Mouse (Mus musculus) thymus, postnatal 4 days (tissue): ENCODE results near the gene Neil1.

Experiments
- DNase-seq: peaks from one replicate; pipeline ENCODE4 v3.0.0; 2021

The Neil1 gene

GRCm38 (mm10) chr9:57148144-57148878, at the start of gene Neil1:
Neil1 (minus strand) TSS chr9:57148305.
- peak; percentile 80 for DNase-seq

DNA sequence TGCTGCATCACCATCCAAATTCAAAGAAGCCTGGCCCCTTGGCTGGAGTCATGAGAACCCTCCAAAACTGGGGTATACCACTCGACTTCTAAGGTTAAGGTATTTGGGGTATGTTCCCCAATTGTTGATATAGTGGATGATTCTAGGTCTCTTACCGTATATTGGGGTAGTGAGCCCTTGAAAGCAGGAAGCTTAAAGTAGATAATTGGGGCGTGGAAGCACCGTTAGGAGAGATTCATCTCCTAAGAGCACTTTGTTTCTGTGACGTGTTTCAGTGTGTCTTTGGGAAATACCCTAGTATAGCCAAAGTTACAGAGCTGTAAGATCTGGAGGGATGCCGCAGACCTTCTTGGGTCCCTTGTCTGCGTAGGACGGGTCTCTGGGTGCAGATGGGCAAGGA, 49.3 kb upstream of the Neil1 start:
- DNase-seq: no peak

DNA sequence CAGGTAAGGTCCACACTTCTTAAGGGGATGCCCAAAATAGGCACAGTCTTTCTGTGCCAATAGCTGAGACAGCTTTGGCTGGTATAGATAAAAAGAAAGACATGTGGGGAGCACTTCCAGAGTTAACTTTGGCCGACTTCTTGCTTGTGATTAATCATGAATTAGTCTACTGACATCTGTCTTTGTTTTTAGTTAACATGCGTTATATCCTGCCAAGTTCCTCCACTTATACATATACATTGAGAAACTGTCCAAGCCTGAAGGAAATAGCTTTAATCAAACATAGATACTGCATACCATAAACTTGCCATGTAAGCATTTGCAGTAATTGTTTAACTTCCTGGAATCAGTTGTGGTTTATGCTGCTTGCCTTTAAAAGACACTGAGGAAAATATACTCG, 48.6 kb upstream of the Neil1 start:
- DNase-seq: no peak

DNA sequence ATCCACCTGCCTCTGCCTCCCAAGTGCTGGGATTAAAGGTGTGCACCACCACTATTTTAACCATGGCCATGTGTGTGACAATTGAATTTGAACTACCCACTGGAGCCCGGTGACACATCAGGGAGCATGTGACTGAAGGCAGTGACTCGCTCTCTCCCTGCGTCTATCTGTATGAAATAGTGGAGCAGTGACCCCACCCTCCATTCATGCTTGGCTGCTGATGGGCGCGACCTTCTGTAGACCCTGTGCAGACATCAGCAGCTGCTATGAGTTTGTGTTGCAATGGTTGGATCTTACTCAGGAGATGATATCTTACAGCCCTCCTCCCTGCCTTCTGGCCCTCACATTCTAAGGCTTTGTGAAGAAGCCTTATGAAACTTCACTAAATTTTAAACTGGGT, 20.3 kb upstream of the Neil1 start:
- no peak for DNase-seq

DNA sequence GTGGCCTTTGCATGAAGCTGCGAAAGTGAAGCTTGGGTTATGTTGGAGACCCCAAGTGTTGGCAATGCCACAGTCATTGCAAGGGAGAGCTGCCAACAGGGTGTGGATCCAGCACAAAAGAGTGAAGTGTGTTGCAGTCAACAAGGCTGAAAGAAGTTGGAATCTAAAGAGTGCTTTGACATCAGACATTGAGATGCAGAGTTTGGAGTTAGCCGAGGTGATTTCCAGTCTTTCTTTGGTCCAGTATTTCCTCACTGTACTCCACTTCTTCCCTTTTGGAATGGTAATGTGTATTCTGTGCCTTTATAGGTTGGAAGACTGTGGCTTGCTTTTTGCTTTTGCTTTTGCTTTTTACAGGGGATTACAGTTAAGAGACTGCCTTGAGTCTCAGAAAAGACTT, 18.1 kb upstream of the Neil1 start:
- DNase-seq: no peak

DNA sequence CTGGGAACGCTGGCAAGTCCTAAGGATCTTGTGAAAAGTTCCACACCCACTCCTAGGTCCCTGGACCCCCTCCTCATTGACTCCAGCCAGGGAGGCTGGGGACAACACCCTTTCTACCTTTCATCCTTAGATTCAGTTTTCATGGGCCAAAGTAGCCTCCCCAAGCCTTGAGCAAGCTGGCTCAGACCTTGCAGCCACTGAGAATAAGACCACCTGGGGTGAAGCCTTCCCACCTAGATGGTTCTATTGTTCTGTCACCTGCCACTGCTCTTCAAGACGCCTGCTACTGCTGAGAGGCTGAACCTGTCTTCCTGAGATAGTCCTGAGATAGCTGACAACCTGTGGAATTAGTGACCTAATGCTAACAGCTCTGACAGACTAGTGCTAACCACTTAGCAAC, 15.0 kb upstream of the Neil1 start:
- DNase-seq: no peak

- peak; percentile 7 for DNase-seq
These were observed 14.4 kb upstream of the Neil1 start for GRCm38 (mm10) chr9:57162496-57162895.

DNA sequence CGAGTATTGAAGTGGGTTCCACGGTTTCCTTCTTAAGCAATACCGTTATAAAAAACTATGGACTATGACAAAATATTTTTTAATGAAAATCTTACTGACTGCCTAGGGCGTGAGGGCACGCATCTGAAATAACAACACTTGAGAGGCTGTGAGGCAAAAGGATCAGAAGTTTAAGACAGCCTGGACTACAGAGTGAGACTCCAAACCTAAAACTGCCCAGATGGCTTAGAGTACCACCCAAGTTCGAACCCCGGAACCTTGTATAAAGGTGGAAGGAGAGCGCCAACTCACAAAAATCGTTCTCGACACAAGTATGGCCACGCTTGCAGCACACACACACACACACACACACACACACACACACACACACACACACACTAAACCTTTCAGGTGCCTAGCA, 10.4 kb upstream of the Neil1 start:
- peak; percentile 13 for DNase-seq

DNA sequence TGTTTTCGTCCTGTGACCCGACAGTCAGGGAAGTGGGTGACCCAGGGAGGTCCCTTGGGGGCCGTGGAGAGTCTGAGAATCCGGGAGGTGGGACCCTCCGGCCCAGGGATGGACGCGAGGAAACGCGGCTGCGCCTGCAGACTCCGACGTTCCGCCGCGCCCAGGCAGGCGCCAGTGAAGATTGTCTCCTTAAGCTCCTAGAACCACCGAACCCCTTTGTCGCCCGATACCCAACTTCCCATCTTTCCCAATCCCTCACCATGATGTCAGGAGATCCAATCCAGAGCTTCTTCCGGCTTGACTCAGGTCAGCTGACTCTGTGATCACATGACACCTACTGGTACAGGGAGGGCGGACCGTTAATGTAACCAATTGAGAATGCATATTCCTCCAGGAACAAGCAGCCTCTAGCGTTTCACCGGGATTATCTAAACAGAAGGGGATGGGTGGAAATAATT, 9.9 kb upstream of the Neil1 start, which contains the start of gene Commd4:
TSS of gene Commd4 (minus strand) at position 319 of the 458 bp plus-strand sequence.
- DNase-seq: peak; percentile 84

DNA sequence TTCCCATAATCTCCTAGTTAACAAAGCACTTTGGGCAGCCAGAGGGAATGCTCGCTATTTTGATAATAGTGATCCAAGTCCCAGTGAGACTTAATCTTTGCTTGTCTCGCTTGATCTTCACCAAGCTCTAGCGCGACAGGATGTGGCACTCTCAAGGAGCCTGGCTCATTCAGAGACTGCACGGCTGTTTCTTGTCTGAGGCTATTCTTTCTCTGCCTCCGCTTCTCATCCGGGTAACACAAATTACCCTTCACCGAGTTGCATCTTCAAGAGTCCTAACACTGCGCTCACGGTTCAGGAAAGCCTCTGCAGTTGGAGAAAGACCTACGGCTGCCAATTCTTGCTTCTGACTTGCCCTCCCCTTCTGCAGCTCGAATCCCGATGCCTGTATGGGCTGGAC, 9.4 kb upstream of the Neil1 start:
- DNase-seq: peak; percentile 53

- peak; percentile 14 for DNase-seq
These were observed 8.7 kb upstream of the Neil1 start for GRCm38 (mm10) chr9:57156823-57157222.

GRCm38 (mm10) chr9:57156383-57156782, 8.3 kb upstream of the Neil1 start:
- DNase-seq: no peak

DNA sequence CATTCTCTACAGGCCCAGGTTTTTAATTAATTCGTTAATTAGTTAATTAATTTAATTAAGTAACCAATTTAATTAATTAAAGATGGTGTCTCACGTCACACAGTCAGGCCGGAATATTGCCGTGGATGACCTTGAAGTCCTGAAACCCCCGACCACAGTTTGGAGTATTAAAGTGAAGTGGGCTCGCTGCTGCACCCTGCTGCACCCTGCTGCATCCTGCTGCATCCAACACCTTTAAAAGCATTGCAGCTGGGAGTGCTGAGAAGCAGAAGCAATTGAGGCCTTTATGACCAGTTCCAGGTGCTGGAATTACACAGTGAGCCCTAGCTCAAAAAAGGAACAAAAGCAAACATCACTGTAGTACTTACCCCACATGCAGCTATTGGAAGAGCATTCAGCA, 4.2 kb upstream of the Neil1 start:
- peak; percentile 55 for DNase-seq

DNA sequence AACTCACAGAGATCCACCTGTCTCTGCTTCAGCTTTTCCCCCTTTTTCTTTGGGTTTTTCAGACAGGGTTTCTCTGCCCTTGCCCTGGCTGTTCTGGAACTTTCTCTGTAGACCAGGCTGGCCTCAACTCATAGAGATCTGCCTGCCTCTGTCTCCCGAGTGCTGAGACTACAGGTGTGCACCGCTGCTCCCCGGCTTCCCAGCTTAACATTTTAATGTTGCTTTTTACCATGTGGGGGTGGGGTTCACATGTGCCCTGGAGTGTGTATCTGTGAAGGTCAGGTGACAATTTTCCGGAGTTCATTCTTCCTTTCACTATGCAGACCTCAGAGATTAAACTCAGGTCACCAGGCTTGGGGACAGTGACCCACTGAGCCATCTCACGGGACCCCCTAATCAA, 2.1 kb upstream of the Neil1 start:
- DNase-seq: no peak

DNA sequence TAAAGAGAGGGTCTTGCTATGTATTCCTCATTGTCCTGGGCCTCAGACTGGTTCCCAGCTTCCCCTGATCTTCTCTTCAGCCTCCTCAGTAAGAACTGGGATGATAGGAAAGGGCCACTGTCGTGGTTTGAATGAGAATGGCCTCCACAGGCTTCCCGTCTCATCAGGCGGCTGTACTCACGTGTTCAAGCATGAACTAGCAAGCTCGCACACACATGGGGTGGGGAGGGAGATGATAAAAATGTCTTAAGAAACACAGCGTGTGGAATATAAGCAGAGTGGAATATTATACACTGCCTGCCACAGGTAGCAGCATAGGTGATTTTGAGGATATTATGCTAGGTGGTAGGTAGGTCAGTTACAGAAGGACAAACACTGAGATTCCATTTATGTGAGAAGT, 916 bp upstream of the Neil1 start:
- DNase-seq: peak; percentile 35

GRCm38 (mm10) chr9:57147205-57148143, 631 bp downstream of the Neil1 start:
- peak; percentile 20 for DNase-seq

DNA sequence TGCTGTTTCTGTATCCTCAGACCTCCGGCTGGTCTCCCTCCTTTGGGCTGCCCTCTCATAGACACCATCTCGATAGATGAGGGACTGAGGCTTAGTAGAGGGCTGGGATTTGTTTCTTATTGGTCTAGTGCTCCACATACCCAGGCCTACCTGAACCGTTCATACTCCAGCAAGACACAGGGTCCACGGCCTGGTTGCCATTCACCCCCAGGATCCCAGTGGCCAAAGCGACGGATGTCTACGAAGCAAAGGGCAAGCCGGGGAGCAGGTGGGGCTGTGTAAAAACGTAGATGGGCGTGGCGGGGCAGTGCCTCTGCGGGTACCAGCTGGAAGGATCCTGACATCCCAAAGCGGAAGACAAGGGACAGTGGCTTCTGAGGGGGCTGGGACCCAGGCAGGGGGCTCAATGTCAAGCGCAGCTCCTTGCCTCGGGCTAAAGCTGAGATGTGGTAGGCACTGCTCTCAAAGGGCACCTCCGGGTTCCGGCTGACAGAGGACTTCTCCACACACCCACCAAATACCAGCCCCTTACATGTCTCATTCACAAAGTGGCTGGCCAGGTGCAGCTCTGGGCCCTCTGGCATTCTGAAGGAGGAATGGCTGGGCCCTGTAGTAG, 1.5 kb downstream of the Neil1 start:
- DNase-seq: peak; percentile 28

DNA sequence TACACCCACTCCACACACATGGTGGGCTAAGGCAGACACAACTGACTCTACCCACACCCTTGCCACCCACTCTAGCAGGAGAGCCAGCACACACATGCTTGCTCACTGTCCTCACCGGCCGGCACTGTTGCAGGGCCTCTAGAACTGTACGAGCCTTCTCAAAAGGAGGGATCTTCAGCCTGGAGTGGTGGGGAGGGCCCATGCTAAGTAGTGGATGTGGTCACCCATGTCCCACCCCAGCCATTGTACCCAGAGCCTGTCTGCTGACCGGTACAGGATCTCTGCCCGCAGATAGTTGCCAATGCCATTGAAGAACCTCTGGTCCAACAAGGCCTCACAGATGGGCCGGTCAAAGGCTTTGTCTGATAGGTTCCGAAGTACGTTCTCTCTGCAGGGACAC, 3.3 kb downstream of the Neil1 start:
- peak; percentile 15 for DNase-seq

- DNase-seq: no peak
These were observed 4.9 kb downstream of the Neil1 start for GRCm38 (mm10) chr9:57143212-57143611.

DNA sequence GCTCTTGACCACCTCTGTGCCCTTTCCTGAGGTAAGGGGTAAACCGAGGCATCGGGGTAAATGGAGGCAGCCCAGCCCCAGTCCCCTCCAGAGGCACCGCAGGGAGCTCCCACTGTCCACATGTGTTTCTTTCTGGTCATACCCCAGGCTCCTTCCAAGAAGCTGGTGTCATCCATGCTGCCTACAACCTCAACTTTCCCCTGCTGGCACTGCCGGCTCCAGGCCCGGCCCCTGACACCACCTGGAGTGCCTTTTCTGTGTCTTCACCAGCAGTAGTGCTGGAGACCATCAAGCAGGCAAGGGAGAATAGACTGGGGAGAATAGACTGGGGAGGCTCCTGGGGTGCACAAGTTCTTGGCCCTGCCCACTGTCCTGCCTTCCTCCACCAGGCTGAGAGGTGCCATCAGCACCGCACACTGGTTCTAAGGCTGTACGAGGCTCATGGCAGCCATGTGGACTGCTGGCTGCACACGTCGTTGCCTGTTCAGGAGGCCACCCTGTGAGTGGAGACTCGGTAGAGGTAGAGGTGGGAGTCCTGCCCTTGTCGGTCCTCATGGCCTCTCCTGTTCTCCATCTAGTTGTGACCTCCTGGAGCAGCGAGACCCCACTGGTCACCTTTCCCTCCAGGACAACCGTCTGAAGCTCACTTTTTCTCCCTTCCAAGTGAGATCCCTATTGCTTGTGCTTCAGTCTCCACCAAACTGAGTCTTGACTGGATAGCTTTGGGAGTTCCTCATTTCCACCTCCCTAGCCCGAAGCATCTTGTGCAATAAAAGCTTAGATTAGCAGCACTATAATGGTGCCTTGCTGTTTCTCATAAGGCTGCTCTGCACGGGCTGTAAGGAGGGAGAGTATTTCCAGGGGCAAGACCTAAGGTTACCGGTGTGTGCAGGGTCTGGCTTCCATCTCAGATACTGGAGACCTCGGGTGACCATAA, 6.4 kb downstream of the Neil1 start:
- no peak for DNase-seq

GRCm38 (mm10) chr9:57139571-57139970, 8.5 kb downstream of the Neil1 start:
- no peak for DNase-seq

GRCm38 (mm10) chr9:57139110-57139509, 9.0 kb downstream of the Neil1 start:
- no peak for DNase-seq
